Mouse (Mus musculus): ENCODE data around the gene Polr2a. TPM values are rescaled to one million over a fixed set of nuclear protein-coding genes. Genes with fewer than 3 reads are reported as not detected.

Polr2a gene
- polyA plus RNA-seq, 1 experiment from 2014 or later = 15.3 TPM

DNA sequence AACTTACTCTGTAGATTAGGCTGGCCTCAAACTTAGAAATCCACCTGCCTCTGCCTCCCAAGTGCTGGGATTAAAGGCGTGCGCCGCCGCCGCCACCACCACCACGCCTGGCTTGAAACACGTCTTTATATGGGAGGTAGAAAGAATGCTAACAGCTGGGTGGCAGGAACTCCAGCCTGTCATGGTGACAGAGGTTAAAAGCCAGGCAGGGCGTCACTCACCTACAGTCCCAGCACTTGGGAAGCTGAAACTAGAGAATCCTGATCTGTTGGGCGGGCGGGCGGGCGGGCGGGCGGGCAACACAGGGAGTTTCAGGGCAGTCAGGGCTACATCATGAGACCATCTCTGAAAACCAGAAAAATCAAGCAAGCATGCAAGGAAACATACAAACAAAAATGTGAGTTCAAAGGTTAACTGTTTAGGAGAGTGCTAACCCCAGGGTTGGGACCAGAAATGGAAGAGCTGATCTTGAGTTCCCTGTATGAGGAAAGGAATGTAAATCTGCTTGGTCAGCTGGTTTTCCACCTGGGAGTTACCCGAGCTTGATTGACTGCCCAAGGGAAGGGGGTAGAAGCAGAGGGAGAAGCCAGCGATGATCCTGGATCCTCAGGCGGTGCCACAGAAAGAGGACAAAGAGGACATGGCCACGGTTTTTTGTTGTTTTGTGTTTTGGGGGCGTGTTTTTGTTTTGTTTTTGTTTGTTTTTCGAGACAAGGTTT is 45.3 kb downstream of the Polr2a start:
- Histone ChIP-seq H3K4me3 (ENCODE audit: low read depth, low read length) (no peak overlapping the region), H3K9me3 (ENCODE audit: low read length) (no peaks in the 10 kb centered on the region), H3K27ac (ENCODE audit: low read length) (no peak overlapping the region), H3K4me1 (ENCODE audit: insufficient read depth, low read depth, low read length) (no peaks in the 10 kb centered on the region), H3K4me2 (replicated peaks; ENCODE audit: low read depth, low read length) (no peak overlapping the region), H3K9ac (replicated peaks; ENCODE audit: low read depth) (no peak overlapping the region), H3K27me3 (replicated peaks; ENCODE audit: insufficient read depth, low read length) (no peaks in the 10 kb centered on the region), H3K36me3 (ENCODE audit: insufficient read depth, low read length) (no peaks in the 10 kb centered on the region)
- TF ChIP-seq CTCF (IDR thresholded peaks at IDR 0.05) (no peak), EP300 (IDR thresholded peaks at IDR 0.05) (no peak)
- ATAC-seq = no peak
- WGBS = 75% methylated on average over 20 of the region's 20 CpGs
- no peak for DNase-seq (ENCODE audit: low spot score)

DNA sequence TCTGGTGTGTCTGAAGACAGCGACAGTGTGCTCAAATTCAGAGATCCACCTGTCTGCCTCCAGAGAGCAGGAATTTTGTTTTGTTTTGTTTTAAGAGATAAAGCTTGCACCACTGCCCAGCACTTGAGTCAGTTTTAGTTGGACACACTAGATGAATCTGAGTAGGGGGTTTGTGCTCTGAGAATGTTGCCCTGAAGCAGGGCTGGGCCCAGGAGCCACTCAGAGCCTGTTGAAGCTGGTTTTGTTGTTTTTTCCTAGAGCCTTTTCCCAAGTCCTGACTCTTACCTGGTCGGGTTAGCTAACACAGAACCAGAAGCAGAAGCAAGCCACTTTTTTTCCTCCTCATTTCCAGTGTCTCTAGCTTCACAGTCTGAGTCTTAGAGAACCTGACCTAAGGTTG is 47.4 kb downstream of the Polr2a start:
- Histone ChIP-seq H3K9me3 (ENCODE audit: low read length) (no peaks in the 10 kb centered on the region), H3K36me3 (ENCODE audit: insufficient read depth, low read length) (no peaks in the 10 kb centered on the region), H3K4me2 (replicated peaks; ENCODE audit: low read depth, low read length) (no peak overlapping the region), H3K9ac (replicated peaks; ENCODE audit: low read depth) (no peak overlapping the region), H3K27ac (ENCODE audit: low read length) (no peak overlapping the region), H3K4me1 (ENCODE audit: insufficient read depth, low read depth, low read length) (no peaks in the 10 kb centered on the region), H3K4me3 (ENCODE audit: low read depth, low read length) (no peak overlapping the region), H3K27me3 (replicated peaks; ENCODE audit: insufficient read depth, low read length) (no peaks in the 10 kb centered on the region)
- TF ChIP-seq EP300 (IDR thresholded peaks at IDR 0.05) (no peak), CTCF (IDR thresholded peaks at IDR 0.05) (no peak)
- DNase-seq (ENCODE audit: low spot score) (no peak), ATAC-seq (no peak)
- WGBS = 62% methylated on average over 2 of the region's 2 CpGs

GRCm38 (mm10) chr11:69710470-69710869 is 48.0 kb downstream of the Polr2a start:
- DNase-seq (ENCODE audit: low spot score) (no peak), ATAC-seq (no peak)
- H3K9me3 ChIP-seq (ENCODE audit: low read length) = no peaks in the 10 kb centered on the region
- no peak overlapping the region for H3K9ac ChIP-seq (replicated peaks; ENCODE audit: low read depth)
- H3K27ac ChIP-seq (ENCODE audit: low read length) = no peak overlapping the region
- no peaks in the 10 kb centered on the region for H3K4me1 ChIP-seq (ENCODE audit: insufficient read depth, low read depth, low read length)
- 75% methylated on average over 3 of the region's 3 CpGs for WGBS
- H3K4me3 ChIP-seq (ENCODE audit: low read depth, low read length) = no peak overlapping the region
- H3K36me3 ChIP-seq (ENCODE audit: insufficient read depth, low read length) = no peaks in the 10 kb centered on the region
- H3K4me2 ChIP-seq (replicated peaks; ENCODE audit: low read depth, low read length) = no peak overlapping the region
- TF ChIP-seq EP300 (IDR thresholded peaks at IDR 0.05) = no peak
- no peaks in the 10 kb centered on the region for H3K27me3 ChIP-seq (replicated peaks; ENCODE audit: insufficient read depth, low read length)

GRCm38 (mm10) chr11:69709554-69710446 is 48.6 kb downstream of the Polr2a start:
- Histone ChIP-seq H3K4me3 (ENCODE audit: low read depth, low read length) (no peak overlapping the region), H3K4me1 (ENCODE audit: insufficient read depth, low read depth, low read length) (no peaks in the 10 kb centered on the region), H3K9me3 (ENCODE audit: low read length) (no peaks in the 10 kb centered on the region), H3K36me3 (ENCODE audit: insufficient read depth, low read length) (no peaks in the 10 kb centered on the region), H3K9ac (replicated peaks; ENCODE audit: low read depth) (no peak overlapping the region), H3K27me3 (replicated peaks; ENCODE audit: insufficient read depth, low read length) (no peaks in the 10 kb centered on the region), H3K4me2 (replicated peaks; ENCODE audit: low read depth, low read length) (no peak overlapping the region), H3K27ac (ENCODE audit: low read length) (no peak overlapping the region)
- DNase-seq (ENCODE audit: low spot score) (no peak), ATAC-seq (no peak)
- TF ChIP-seq EP300 (IDR thresholded peaks at IDR 0.05) (no peak), CTCF (IDR thresholded peaks at IDR 0.05) (no peak)
- 41% methylated on average over 11 of the region's 11 CpGs for WGBS

- DNase-seq (ENCODE audit: low spot score) (no peak), ATAC-seq (no peak)
- Histone ChIP-seq H3K27me3 (replicated peaks; ENCODE audit: insufficient read depth, low read length) (no peaks in the 10 kb centered on the region), H3K9ac (replicated peaks; ENCODE audit: low read depth) (no peak overlapping the region), H3K27ac (ENCODE audit: low read length) (no peak overlapping the region), H3K4me2 (replicated peaks; ENCODE audit: low read depth, low read length) (no peak overlapping the region), H3K4me3 (ENCODE audit: low read depth, low read length) (no peak overlapping the region), H3K9me3 (ENCODE audit: low read length) (no peaks in the 10 kb centered on the region), H3K36me3 (ENCODE audit: insufficient read depth, low read length) (no peaks in the 10 kb centered on the region), H3K4me1 (ENCODE audit: insufficient read depth, low read depth, low read length) (no peaks in the 10 kb centered on the region)
- TF ChIP-seq EP300 (IDR thresholded peaks at IDR 0.05) (no peak), CTCF (IDR thresholded peaks at IDR 0.05) (no peak)
- 76% methylated on average over 3 of the region's 3 CpGs for WGBS
Measured at GRCm38 (mm10) chr11:69708614-69709265, 49.7 kb downstream of the Polr2a start.

DNA sequence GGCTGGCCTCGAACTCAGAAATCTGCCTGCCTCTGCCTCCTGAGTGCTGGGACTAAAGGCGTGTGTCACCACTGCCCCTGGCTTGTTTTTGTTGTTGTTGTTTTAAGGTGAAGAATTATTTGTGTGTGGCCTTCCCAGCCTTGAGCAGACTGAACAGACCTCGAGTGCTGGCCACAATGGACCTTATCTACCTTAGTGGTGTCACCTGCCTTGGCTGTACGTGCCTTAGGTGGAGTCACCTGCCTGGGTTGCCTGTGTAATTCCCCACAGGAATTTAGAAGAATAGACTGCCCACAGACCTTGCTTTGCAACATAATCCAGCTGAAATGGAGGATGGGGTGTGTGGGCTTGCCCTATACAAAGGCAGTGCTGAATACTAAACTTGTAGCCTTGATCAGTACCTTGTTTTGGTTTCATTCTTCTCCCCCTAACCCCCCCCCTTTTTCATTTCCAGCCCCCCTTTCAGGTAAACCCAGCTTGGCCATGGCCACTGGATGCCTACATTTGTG is 50.5 kb downstream of the Polr2a start:
- no peaks in the 10 kb centered on the region for H3K27me3 ChIP-seq (replicated peaks; ENCODE audit: insufficient read depth, low read length)
- no peaks in the 10 kb centered on the region for H3K36me3 ChIP-seq (ENCODE audit: insufficient read depth, low read length)
- DNase-seq (ENCODE audit: low spot score) = no peak
- WGBS = 83% methylated on average over 4 of the region's 4 CpGs
- H3K9me3 ChIP-seq (ENCODE audit: low read length) = no peaks in the 10 kb centered on the region
- H3K9ac ChIP-seq (replicated peaks; ENCODE audit: low read depth) = no peak overlapping the region
- H3K27ac ChIP-seq (ENCODE audit: low read length) = no peak overlapping the region
- no peak overlapping the region for H3K4me3 ChIP-seq (ENCODE audit: low read depth, low read length)
- H3K4me2 ChIP-seq (replicated peaks; ENCODE audit: low read depth, low read length) = no peak overlapping the region
- ATAC-seq = no peak
- H3K4me1 ChIP-seq (ENCODE audit: insufficient read depth, low read depth, low read length) = no peaks in the 10 kb centered on the region
- TF ChIP-seq EP300 (IDR thresholded peaks at IDR 0.05) = no peak
- no peak for TF ChIP-seq CTCF (IDR thresholded peaks at IDR 0.05)

Data from lung, postnatal 0 days (tissue).